Mouse (Mus musculus): ENCODE data around the gene Pole4. TPM values are rescaled to one million over a fixed set of nuclear protein-coding genes. Genes with fewer than 3 reads are reported as not detected.

Pole4 gene
- polyA plus RNA-seq, 1 experiment, result 64.7 TPM

DNA sequence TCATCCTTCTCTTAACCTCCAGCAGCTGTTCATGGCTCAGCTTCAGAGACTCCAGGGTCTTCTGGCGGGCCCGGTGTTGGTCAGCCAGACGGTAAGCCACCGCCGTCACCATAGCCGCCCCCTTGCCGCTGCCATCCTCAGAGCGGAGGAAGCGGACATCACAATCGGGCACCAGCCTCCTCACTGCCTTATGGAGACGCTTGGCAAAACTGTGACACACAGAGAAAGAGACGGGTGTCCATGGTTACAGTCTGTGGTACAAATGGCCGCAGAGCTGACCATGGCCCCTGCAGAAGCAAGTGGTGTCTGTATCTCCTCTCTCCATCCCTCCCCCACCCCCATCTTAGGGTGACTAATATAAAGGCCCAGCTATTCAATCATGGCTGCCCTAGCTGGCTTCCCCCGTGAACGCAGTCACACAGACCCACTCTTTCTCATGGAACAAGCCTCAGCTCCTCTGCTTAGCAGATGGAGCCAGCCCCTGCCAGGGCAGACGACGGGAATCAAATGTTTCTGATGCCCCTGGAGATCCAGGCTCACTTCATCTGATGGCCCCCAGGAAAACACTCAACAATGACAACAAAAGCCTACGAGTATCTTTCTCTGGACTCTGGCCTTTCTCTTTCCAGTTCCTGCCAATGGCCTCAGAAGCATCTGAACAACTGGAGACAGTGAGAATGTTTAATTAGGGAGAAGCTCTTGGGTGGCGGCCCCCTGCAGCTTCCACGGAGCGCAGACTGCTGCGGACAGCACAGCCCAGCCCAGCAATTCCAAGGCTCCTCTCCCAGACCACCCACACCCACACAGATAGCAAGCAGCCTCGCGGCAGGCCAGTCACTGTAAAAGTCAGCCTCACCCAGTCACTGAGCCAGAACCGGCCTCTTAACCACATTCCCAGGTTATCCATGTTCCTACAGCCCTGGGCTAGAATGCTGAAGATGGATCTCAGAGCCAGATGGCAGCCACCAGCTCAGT is 31.7 kb upstream of the Pole4 start:
- Histone ChIP-seq H3K27ac (replicated peaks; ENCODE audit: low read depth, low read length) (no peak overlapping the region), H3K4me3 (ENCODE audit: insufficient read depth, low read depth, low read length) (no peak overlapping the region), H3K4me1 (ENCODE audit: control insufficient read depth, insufficient read depth, insufficient read length, low read length) (no peaks in the 10 kb centered on the region)

DNA sequence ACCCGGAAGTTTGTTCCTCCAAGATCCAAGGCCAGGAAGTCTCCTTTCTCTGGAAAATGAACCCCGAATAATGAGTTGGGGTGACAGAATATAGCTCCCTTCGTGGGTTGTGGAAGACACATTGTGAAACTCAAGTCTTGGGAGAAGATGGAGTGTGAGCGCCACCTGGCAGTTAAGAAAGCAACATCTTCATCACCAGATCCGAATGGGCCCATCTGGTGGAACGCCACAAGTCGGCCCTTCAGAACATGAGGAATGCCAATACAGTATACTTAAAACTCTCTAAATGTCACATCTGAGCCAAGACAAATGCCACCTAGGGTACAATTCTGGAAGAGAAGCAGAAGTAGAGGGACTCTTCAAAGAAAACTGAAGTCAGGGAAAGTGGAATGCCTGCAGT is 30.2 kb upstream of the Pole4 start:
- H3K4me1 ChIP-seq (ENCODE audit: control insufficient read depth, insufficient read depth, insufficient read length, low read length), result no peaks in the 10 kb centered on the region
- no peak overlapping the region for H3K27ac ChIP-seq (replicated peaks; ENCODE audit: low read depth, low read length)
- H3K4me3 ChIP-seq (ENCODE audit: insufficient read depth, low read depth, low read length), result no peak overlapping the region

- no peaks in the 10 kb centered on the region for H3K4me1 ChIP-seq (ENCODE audit: control insufficient read depth, insufficient read depth, insufficient read length, low read length)
- H3K4me3 ChIP-seq (ENCODE audit: insufficient read depth, low read depth, low read length), result no peak overlapping the region
- H3K27ac ChIP-seq (replicated peaks; ENCODE audit: low read depth, low read length), result no peak overlapping the region
Observed at GRCm38 (mm10) chr6:82728635-82729034, 23.5 kb upstream of the Pole4 start.

GRCm38 (mm10) chr6:82727206-82727605 is 22.0 kb upstream of the Pole4 start:
- H3K27ac ChIP-seq (replicated peaks; ENCODE audit: low read depth, low read length), result no peak overlapping the region
- no peaks in the 10 kb centered on the region for H3K4me1 ChIP-seq (ENCODE audit: control insufficient read depth, insufficient read depth, insufficient read length, low read length)
- no peak overlapping the region for H3K4me3 ChIP-seq (ENCODE audit: insufficient read depth, low read depth, low read length)

GRCm38 (mm10) chr6:82723321-82723720 is 18.2 kb upstream of the Pole4 start:
- Histone ChIP-seq H3K4me1 (ENCODE audit: control insufficient read depth, insufficient read depth, insufficient read length, low read length) (no peaks in the 10 kb centered on the region), H3K4me3 (ENCODE audit: insufficient read depth, low read depth, low read length) (no peak overlapping the region), H3K27ac (replicated peaks; ENCODE audit: low read depth, low read length) (no peak overlapping the region)

- no peak overlapping the region for H3K4me3 ChIP-seq (ENCODE audit: insufficient read depth, low read depth, low read length)
- H3K27ac ChIP-seq (replicated peaks; ENCODE audit: low read depth, low read length), result no peak overlapping the region
- H3K4me1 ChIP-seq (ENCODE audit: control insufficient read depth, insufficient read depth, insufficient read length, low read length), result no peaks in the 10 kb centered on the region
Observed at GRCm38 (mm10) chr6:82716126-82716525, 11.0 kb upstream of the Pole4 start.

DNA sequence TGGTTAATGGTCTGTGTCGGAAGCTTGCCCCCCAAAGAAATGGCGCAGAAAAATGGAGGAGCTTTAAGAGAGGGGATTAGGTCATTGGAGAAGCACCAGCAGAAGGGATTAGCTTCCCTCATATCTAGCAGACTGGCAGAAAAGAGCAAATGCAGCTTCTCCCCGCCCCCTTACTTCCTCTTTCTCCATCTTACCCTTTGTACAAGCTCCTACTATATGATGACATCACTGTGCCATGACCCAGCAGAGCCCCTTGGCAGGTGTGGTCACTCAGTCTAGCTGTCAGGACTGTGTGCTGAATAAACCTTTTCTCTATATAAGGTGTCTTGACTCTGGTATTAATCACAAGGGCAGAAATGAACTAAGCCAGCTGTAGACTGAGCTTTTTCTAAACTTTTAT is 10.5 kb upstream of the Pole4 start:
- H3K4me1 ChIP-seq (ENCODE audit: control insufficient read depth, insufficient read depth, insufficient read length, low read length), result no peaks in the 10 kb centered on the region
- H3K27ac ChIP-seq (replicated peaks; ENCODE audit: low read depth, low read length), result no peak overlapping the region
- H3K4me3 ChIP-seq (ENCODE audit: insufficient read depth, low read depth, low read length), result no peak overlapping the region

DNA sequence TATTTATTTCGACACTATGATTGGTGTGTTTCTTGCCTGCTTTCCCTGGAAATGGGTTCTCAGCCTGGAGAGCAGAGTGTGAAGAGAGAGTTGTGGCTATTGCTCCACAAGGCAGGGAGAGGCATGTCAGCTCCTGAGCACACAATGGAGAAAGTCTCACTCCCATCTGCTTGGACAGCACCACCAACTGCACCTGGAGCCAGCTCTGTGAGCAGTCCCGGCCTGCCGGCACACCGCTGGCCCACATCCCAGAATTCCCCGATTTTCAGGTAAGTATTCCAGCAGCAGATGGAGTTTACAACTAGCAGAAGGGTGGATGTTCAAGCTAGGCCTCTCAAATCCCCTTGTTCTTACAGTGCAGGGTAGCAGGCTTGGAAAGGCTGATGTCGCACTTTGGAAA is 10.1 kb upstream of the Pole4 start:
- Histone ChIP-seq H3K4me1 (ENCODE audit: control insufficient read depth, insufficient read depth, insufficient read length, low read length) (no peaks in the 10 kb centered on the region), H3K4me3 (ENCODE audit: insufficient read depth, low read depth, low read length) (no peak overlapping the region), H3K27ac (replicated peaks; ENCODE audit: low read depth, low read length) (no peak overlapping the region)

DNA sequence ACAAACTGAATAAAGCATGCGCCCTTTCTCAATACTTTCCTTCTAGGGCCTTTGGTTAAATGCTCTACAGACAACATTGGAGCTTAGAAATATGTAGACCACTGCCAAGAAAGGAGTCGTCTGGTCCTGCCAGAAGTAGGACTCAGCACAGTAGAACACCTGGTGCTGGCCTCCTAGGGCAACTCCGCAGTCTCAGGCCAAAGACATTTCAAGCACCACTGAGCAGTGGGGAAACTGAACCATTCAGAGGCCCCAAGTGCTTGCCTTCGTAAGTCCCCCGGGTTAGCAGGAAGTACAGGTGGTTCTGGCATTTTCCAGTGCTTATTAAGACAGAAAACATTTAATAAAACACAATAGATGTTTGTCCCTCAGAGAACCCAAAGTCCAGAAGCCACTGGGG is 9.7 kb upstream of the Pole4 start:
- Histone ChIP-seq H3K4me3 (ENCODE audit: insufficient read depth, low read depth, low read length) (no peak overlapping the region), H3K4me1 (ENCODE audit: control insufficient read depth, insufficient read depth, insufficient read length, low read length) (no peaks in the 10 kb centered on the region), H3K27ac (replicated peaks; ENCODE audit: low read depth, low read length) (no peak overlapping the region)

- Histone ChIP-seq H3K4me3 (ENCODE audit: insufficient read depth, low read depth, low read length) (no peak overlapping the region), H3K27ac (replicated peaks; ENCODE audit: low read depth, low read length) (no peak overlapping the region), H3K4me1 (ENCODE audit: control insufficient read depth, insufficient read depth, insufficient read length, low read length) (no peaks in the 10 kb centered on the region)
Observed at GRCm38 (mm10) chr6:82714243-82714642, 9.1 kb upstream of the Pole4 start.

DNA sequence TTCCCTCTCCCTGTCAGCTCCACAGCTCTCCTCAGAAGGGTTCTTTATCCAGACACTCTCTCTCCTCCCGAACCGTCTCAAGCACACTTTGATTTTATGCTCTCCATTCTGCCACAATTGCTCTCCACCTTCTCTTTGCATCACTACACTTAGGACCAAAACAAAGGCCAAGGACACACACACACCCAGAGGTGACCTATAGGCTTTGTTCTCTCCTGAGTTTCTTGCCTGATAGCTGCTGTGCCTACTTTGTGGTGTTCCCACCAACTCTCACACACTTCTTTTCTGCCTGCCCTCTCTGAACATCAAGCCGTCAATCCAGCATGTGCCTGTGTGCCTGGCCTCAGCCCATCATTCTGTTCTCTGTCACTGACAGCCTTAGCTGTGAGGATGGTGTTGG is 2.6 kb upstream of the Pole4 start:
- H3K4me3 ChIP-seq (ENCODE audit: insufficient read depth, low read depth, low read length), result no peak overlapping the region
- H3K27ac ChIP-seq (replicated peaks; ENCODE audit: low read depth, low read length), result no peak overlapping the region
- no peaks in the 10 kb centered on the region for H3K4me1 ChIP-seq (ENCODE audit: control insufficient read depth, insufficient read depth, insufficient read length, low read length)

- Histone ChIP-seq H3K4me3 (ENCODE audit: insufficient read depth, low read depth, low read length) (no peak overlapping the region), H3K27ac (replicated peaks; ENCODE audit: low read depth, low read length) (no peak overlapping the region), H3K4me1 (ENCODE audit: control insufficient read depth, insufficient read depth, insufficient read length, low read length) (no peaks in the 10 kb centered on the region)
Observed at GRCm38 (mm10) chr6:82707241-82707640, 2.1 kb upstream of the Pole4 start.

- Histone ChIP-seq H3K4me1 (ENCODE audit: control insufficient read depth, insufficient read depth, insufficient read length, low read length) (no peaks in the 10 kb centered on the region), H3K4me3 (ENCODE audit: insufficient read depth, low read depth, low read length) (no peak overlapping the region), H3K27ac (replicated peaks; ENCODE audit: low read depth, low read length) (no peak overlapping the region)
Observed at GRCm38 (mm10) chr6:82703710-82704109, 1.5 kb downstream of the Pole4 start.

- H3K4me1 ChIP-seq (ENCODE audit: control insufficient read depth, insufficient read depth, insufficient read length, low read length), result no peaks in the 10 kb centered on the region
- H3K27ac ChIP-seq (replicated peaks; ENCODE audit: low read depth, low read length), result no peak overlapping the region
- no peak overlapping the region for H3K4me3 ChIP-seq (ENCODE audit: insufficient read depth, low read depth, low read length)
Observed at GRCm38 (mm10) chr6:82702593-82703017, 2.6 kb downstream of the Pole4 start.

- H3K27ac ChIP-seq (replicated peaks; ENCODE audit: low read depth, low read length), result no peak overlapping the region
- no peak overlapping the region for H3K4me3 ChIP-seq (ENCODE audit: insufficient read depth, low read depth, low read length)
- H3K4me1 ChIP-seq (ENCODE audit: control insufficient read depth, insufficient read depth, insufficient read length, low read length), result no peaks in the 10 kb centered on the region
Observed at GRCm38 (mm10) chr6:82701296-82701695, 3.9 kb downstream of the Pole4 start.

DNA sequence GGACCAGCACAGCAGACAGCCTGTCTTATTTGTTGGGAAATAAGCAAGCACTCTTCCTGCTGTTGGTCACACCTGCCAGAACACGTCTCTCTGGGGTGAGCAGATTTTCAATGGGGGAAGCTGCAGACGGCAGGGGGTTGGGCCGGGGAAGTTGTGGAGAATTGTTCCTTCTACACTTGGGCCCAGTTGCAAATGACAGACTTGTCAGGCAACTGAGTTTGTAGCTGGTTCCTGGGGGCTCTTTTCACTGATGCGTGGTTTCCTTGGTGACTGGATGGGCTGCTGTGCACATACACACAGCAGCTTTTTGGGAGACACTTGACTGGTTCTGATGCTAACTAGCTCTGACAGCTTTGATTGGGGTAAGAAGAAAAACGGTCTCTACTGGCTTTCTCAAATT is 5.3 kb downstream of the Pole4 start:
- no peak overlapping the region for H3K27ac ChIP-seq (replicated peaks; ENCODE audit: low read depth, low read length)
- no peak overlapping the region for H3K4me3 ChIP-seq (ENCODE audit: insufficient read depth, low read depth, low read length)
- H3K4me1 ChIP-seq (ENCODE audit: control insufficient read depth, insufficient read depth, insufficient read length, low read length), result no peaks in the 10 kb centered on the region

All from brown adipose tissue, adult 24 weeks (tissue).